Mouse (Mus musculus): Measurements from ENCODE around the gene Sult1e1. TPM values are rescaled to one million over a fixed set of nuclear protein-coding genes. Genes with fewer than 3 reads are reported as not detected.
A peak's percentile ranks its signal among the peaks of the same experiment; 100 is the strongest.

Gene Sult1e1
- polyA plus RNA-seq, 1 experiment from 2014 or later: 0.46 TPM

GRCm38 (mm10) chr5:87572781-87573180 lies 18.6 kb downstream of the Sult1e1 start:
- H3K9ac ChIP-seq (replicated peaks; ENCODE audit: low read length): no peak overlapping the region
- ATAC-seq (ENCODE audit: low FRiP score, low TSS enrichment): no peak
- H3K4me2 ChIP-seq (replicated peaks; ENCODE audit: low read depth, low read length): no peak overlapping the region
- WGBS: 81% methylated on average over 6 of the region's 6 CpGs
- H3K36me3 ChIP-seq (ENCODE audit: insufficient read depth, low read length): no peaks in the 10 kb centered on the region
- H3K4me3 ChIP-seq (ENCODE audit: low read length): no peak overlapping the region
- no peaks in the 10 kb centered on the region for H3K27me3 ChIP-seq (ENCODE audit: insufficient read depth, low read length)
- H3K27ac ChIP-seq (ENCODE audit: low read length): 0 out of 2 replicates have a peak overlapping the region, but pooled peaks have one; percentile 27
- H3K9me3 ChIP-seq (ENCODE audit: low read length): no peaks in the 10 kb centered on the region
- no peaks in the 10 kb centered on the region for H3K4me1 ChIP-seq (ENCODE audit: insufficient read depth, low read length)

DNA sequence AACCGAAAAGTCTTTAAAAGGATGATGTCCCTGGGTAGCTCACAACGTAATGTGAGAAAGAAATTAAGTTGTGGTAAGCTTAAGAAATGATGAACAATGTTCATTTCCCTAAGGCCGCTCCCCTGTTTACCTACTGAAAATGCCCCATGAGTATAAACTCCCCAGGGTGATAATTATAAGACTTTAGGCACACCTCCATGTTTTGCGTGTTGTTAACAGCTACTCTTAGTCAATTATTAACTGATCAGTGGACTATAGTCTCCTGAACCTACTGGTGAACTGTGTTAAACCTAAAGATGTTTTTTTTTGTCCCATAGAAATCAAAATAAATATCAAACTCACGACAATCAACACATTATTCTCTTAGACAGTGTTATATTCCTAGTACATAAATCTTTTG lies 22.5 kb downstream of the Sult1e1 start, which contains the start of gene Sult1d1:
TSS of gene Sult1d1 (minus strand) at position 183 of the 400 bp plus-strand sequence.
- WGBS: 64% methylated on average over 5 of the region's 5 CpGs
- Histone ChIP-seq H3K4me2 (replicated peaks; ENCODE audit: low read depth, low read length) (no peak within 1 kb of the TSS), H3K9me3 (ENCODE audit: low read length) (no peaks in the 10 kb centered on the region), H3K4me1 (ENCODE audit: insufficient read depth, low read length) (no peaks in the 10 kb centered on the region), H3K27me3 (ENCODE audit: insufficient read depth, low read length) (no peaks in the 10 kb centered on the region), H3K36me3 (ENCODE audit: insufficient read depth, low read length) (no peaks in the 10 kb centered on the region), H3K27ac (ENCODE audit: low read length) (no peak within 1 kb of the TSS), H3K4me3 (ENCODE audit: low read length) (no peak within 1 kb of the TSS), H3K9ac (replicated peaks; ENCODE audit: low read length) (no peak within 1 kb of the TSS)
- no peak; the same call in 1 of the 2 replicates for ATAC-seq (ENCODE audit: low FRiP score, low TSS enrichment)

GRCm38 (mm10) chr5:87567306-87567705 lies 24.1 kb downstream of the Sult1e1 start:
- H3K36me3 ChIP-seq (ENCODE audit: insufficient read depth, low read length): no peaks in the 10 kb centered on the region
- 92% methylated on average over 1 of the region's 1 CpGs for WGBS
- peak overlapping the region; percentile 7; the same call in 1 of the 2 replicates for H3K4me3 ChIP-seq (ENCODE audit: low read length)
- no peaks in the 10 kb centered on the region for H3K9me3 ChIP-seq (ENCODE audit: low read length)
- H3K27me3 ChIP-seq (ENCODE audit: insufficient read depth, low read length): no peaks in the 10 kb centered on the region
- no peak overlapping the region for H3K9ac ChIP-seq (replicated peaks; ENCODE audit: low read length)
- ATAC-seq (ENCODE audit: low FRiP score, low TSS enrichment): no peak
- H3K27ac ChIP-seq (ENCODE audit: low read length): no peak overlapping the region
- no peak overlapping the region for H3K4me2 ChIP-seq (replicated peaks; ENCODE audit: low read depth, low read length)
- H3K4me1 ChIP-seq (ENCODE audit: insufficient read depth, low read length): no peaks in the 10 kb centered on the region

GRCm38 (mm10) chr5:87562966-87563365 lies 28.4 kb downstream of the Sult1e1 start:
- H3K36me3 ChIP-seq (ENCODE audit: insufficient read depth, low read length): no peaks in the 10 kb centered on the region
- no peak overlapping the region for H3K4me3 ChIP-seq (ENCODE audit: low read length)
- H3K9me3 ChIP-seq (ENCODE audit: low read length): no peaks in the 10 kb centered on the region
- H3K27ac ChIP-seq (ENCODE audit: low read length): no peak overlapping the region
- H3K9ac ChIP-seq (replicated peaks; ENCODE audit: low read length): no peak overlapping the region
- peak; percentile 42; the same call in 1 of the 2 replicates for ATAC-seq (ENCODE audit: low FRiP score, low TSS enrichment)
- H3K4me2 ChIP-seq (replicated peaks; ENCODE audit: low read depth, low read length): no peak overlapping the region
- no peaks in the 10 kb centered on the region for H3K4me1 ChIP-seq (ENCODE audit: insufficient read depth, low read length)
- H3K27me3 ChIP-seq (ENCODE audit: insufficient read depth, low read length): no peaks in the 10 kb centered on the region

GRCm38 (mm10) chr5:87562526-87562925 lies 28.9 kb downstream of the Sult1e1 start:
- Histone ChIP-seq H3K27ac (ENCODE audit: low read length) (no peak overlapping the region), H3K27me3 (ENCODE audit: insufficient read depth, low read length) (no peaks in the 10 kb centered on the region), H3K4me3 (ENCODE audit: low read length) (no peak overlapping the region), H3K36me3 (ENCODE audit: insufficient read depth, low read length) (no peaks in the 10 kb centered on the region), H3K9ac (replicated peaks; ENCODE audit: low read length) (no peak overlapping the region), H3K9me3 (ENCODE audit: low read length) (no peaks in the 10 kb centered on the region), H3K4me2 (replicated peaks; ENCODE audit: low read depth, low read length) (no peak overlapping the region), H3K4me1 (ENCODE audit: insufficient read depth, low read length) (no peaks in the 10 kb centered on the region)
- 75% methylated on average over 4 of the region's 4 CpGs for WGBS
- ATAC-seq (ENCODE audit: low FRiP score, low TSS enrichment): no peak

- H3K36me3 ChIP-seq (ENCODE audit: insufficient read depth, low read length): no peaks in the 10 kb centered on the region
- ATAC-seq (ENCODE audit: low FRiP score, low TSS enrichment): no peak
- H3K9ac ChIP-seq (replicated peaks; ENCODE audit: low read length): no peak overlapping the region
- H3K4me2 ChIP-seq (replicated peaks; ENCODE audit: low read depth, low read length): no peak overlapping the region
- H3K4me1 ChIP-seq (ENCODE audit: insufficient read depth, low read length): no peaks in the 10 kb centered on the region
- no peaks in the 10 kb centered on the region for H3K9me3 ChIP-seq (ENCODE audit: low read length)
- no peaks in the 10 kb centered on the region for H3K27me3 ChIP-seq (ENCODE audit: insufficient read depth, low read length)
- no peak overlapping the region for H3K4me3 ChIP-seq (ENCODE audit: low read length)
- H3K27ac ChIP-seq (ENCODE audit: low read length): no peak overlapping the region
- WGBS: 76% methylated on average over 5 of the region's 5 CpGs
Measured at GRCm38 (mm10) chr5:87560145-87560544, 31.2 kb downstream of the Sult1e1 start.

DNA sequence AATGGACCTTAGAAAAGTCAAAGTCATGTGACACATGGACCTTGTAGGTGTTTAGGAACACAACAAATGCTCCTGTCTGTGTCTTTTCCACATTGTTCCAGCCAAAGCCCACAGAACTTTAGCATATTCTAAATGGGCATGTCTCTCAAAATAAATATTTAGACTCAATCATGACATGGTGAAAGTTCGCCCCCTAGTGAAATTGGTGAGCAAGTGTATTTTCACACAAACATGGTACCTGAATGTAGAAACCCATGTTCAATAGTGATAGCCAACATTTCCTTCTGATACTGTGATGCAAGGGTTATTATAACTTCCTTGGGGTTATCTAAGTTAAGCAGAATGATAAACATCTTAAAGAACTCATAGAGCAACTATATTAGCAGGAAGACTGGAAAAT lies 40.5 kb downstream of the Sult1e1 start:
- no peak overlapping the region for H3K4me3 ChIP-seq (ENCODE audit: low read length)
- 45% methylated on average over 1 of the region's 1 CpGs for WGBS
- H3K4me1 ChIP-seq (ENCODE audit: insufficient read depth, low read length): no peaks in the 10 kb centered on the region
- H3K4me2 ChIP-seq (replicated peaks; ENCODE audit: low read depth, low read length): no peak overlapping the region
- ATAC-seq (ENCODE audit: low FRiP score, low TSS enrichment): no peak
- H3K27ac ChIP-seq (ENCODE audit: low read length): no peak overlapping the region
- H3K9ac ChIP-seq (replicated peaks; ENCODE audit: low read length): no peak overlapping the region
- H3K9me3 ChIP-seq (ENCODE audit: low read length): no peaks in the 10 kb centered on the region
- no peaks in the 10 kb centered on the region for H3K27me3 ChIP-seq (ENCODE audit: insufficient read depth, low read length)
- H3K36me3 ChIP-seq (ENCODE audit: insufficient read depth, low read length): no peaks in the 10 kb centered on the region

- Histone ChIP-seq H3K27ac (ENCODE audit: low read length) (peak within 1 kb of the TSS; percentile 35; the same call in 1 of the 2 replicates), H3K9ac (replicated peaks; ENCODE audit: low read length) (no peak within 1 kb of the TSS), H3K27me3 (ENCODE audit: insufficient read depth, low read length) (no peaks in the 10 kb centered on the region), H3K4me3 (ENCODE audit: low read length) (no peak within 1 kb of the TSS), H3K4me1 (ENCODE audit: insufficient read depth, low read length) (0 out of 2 replicates have a peak, but pooled peaks cover 6% of the 10 kb centered on the region), H3K9me3 (ENCODE audit: low read length) (no peaks in the 10 kb centered on the region), H3K4me2 (replicated peaks; ENCODE audit: low read depth, low read length) (no peak within 1 kb of the TSS), H3K36me3 (ENCODE audit: insufficient read depth, low read length) (no peaks in the 10 kb centered on the region)
- peak; percentile 37; the same call in 1 of the 2 replicates for ATAC-seq (ENCODE audit: low FRiP score, low TSS enrichment)
- WGBS: 67% methylated on average over 2 of the region's 2 CpGs
Measured at GRCm38 (mm10) chr5:87538111-87538510, 53.3 kb downstream of the Sult1e1 start, which contains the start of gene Sult1b1. TSS of gene Sult1b1 (minus strand) at chr5:87538195.

DNA sequence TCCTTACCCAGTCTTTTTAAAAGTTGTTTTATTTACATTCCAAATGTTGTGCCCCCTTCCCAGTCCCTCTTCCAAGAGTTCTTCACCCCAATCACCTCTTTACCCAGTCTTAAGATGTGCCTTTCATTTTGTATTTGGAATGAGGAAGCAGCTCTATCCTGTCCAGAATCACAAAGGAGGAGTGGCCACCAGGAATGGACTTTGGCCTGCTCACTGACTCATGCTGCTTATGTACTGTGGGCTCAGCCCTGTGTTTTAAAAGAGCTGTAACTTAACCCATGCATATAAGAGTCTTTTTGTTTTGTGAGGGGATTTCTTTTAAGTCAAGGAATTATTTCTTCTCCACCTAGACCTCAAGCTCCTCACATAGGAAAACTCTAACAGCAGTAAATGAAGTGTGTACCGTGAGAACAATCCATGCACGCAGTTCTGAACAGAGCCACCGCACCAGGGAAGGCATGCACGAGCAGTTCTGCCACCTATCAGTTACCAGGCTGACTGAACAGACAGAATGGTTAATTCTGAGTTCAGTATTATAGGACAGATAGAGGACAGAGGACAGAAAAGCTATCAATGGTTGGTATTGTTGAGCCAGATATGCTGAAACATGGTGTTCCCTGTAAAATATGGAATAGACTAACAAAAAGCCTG lies 55.3 kb downstream of the Sult1e1 start:
- WGBS: 38% methylated on average over 4 of the region's 4 CpGs
- Histone ChIP-seq H3K4me3 (ENCODE audit: low read length) (no peak overlapping the region), H3K4me2 (replicated peaks; ENCODE audit: low read depth, low read length) (no peak overlapping the region), H3K27me3 (ENCODE audit: insufficient read depth, low read length) (no peaks in the 10 kb centered on the region), H3K9me3 (ENCODE audit: low read length) (no peaks in the 10 kb centered on the region), H3K4me1 (ENCODE audit: insufficient read depth, low read length) (0 out of 2 replicates have a peak, but pooled peaks cover 6% of the 10 kb centered on the region), H3K9ac (replicated peaks; ENCODE audit: low read length) (no peak overlapping the region), H3K27ac (ENCODE audit: low read length) (peak overlapping the region; percentile 59; the same call in 1 of the 2 replicates), H3K36me3 (ENCODE audit: insufficient read depth, low read length) (no peaks in the 10 kb centered on the region)
- ATAC-seq (ENCODE audit: low FRiP score, low TSS enrichment): peak; percentile 97

GRCm38 (mm10) chr5:87532288-87532687 lies 59.1 kb downstream of the Sult1e1 start:
- peak overlapping the region; percentile 58; the same call in 1 of the 2 replicates for H3K27ac ChIP-seq (ENCODE audit: low read length)
- no peak overlapping the region for H3K4me3 ChIP-seq (ENCODE audit: low read length)
- H3K36me3 ChIP-seq (ENCODE audit: insufficient read depth, low read length): no peaks in the 10 kb centered on the region
- no peaks in the 10 kb centered on the region for H3K9me3 ChIP-seq (ENCODE audit: low read length)
- no peaks in the 10 kb centered on the region for H3K27me3 ChIP-seq (ENCODE audit: insufficient read depth, low read length)
- peak; percentile 86 for ATAC-seq (ENCODE audit: low FRiP score, low TSS enrichment)
- 46% methylated on average over 2 of the region's 2 CpGs for WGBS
- 0 out of 2 replicates have a peak, but pooled peaks cover 6% of the 10 kb centered on the region for H3K4me1 ChIP-seq (ENCODE audit: insufficient read depth, low read length)
- H3K9ac ChIP-seq (replicated peaks; ENCODE audit: low read length): no peak overlapping the region
- H3K4me2 ChIP-seq (replicated peaks; ENCODE audit: low read depth, low read length): no peak overlapping the region
